Mouse (Mus musculus) ES-E14 (cell line): ENCODE measurements around the gene Gpd1.

Experiments used
- CHD2 ChIP-seq: IDR thresholded peaks from 2 replicates; pipeline ENCODE4 v1.6.1; 2014; ENCODE audit warnings: mild to moderate bottlenecking, low read depth, low read length, inconsistent platforms
- HCFC1 ChIP-seq: IDR thresholded peaks from 2 replicates; pipeline ENCODE4 v1.6.1; 2012; ENCODE audit warnings: low read length, inconsistent platforms, borderline replicate concordance; ENCODE audit not compliant: insufficient read depth
- MAFK ChIP-seq: IDR thresholded peaks from 2 replicates; pipeline ENCODE4 v1.6.1; 2014; ENCODE audit warnings: mild to moderate bottlenecking, low read depth, low read length, inconsistent platforms; ENCODE audit not compliant: insufficient read depth
- ZC3H11A ChIP-seq: IDR thresholded peaks from 2 replicates; pipeline ENCODE4 v1.6.1; 2012; ENCODE audit warnings: low read depth, mild to moderate bottlenecking, inconsistent platforms, low read length, borderline replicate concordance
- ZNF384 ChIP-seq: IDR thresholded peaks from 2 replicates; pipeline ENCODE4 v1.6.1; 2012; ENCODE audit warnings: low read depth, low read length, inconsistent platforms

DNA sequence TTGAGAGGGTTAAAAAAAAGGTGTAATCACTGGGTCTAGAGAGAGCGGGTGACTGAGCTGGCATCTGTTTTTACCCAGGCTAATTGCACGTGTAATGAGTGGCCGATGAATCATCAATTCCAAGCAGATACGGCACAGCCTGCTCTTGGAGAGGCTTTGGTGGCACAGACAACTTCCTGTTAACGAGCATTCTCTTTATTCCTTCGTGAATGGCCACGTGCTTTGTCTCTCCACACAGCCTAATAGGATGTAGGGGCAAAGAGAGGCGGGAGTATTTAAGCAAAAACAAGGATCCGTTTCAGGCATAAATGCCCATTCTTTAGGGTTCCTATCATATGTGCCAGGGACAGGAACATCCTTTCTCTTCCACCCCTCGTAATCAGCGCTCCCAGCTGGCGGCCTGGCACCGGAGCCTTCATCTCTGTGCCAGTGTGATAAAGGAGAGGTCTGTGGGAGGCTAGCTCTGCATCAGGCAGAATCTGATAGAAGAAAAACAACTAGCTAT lies 1.9 kb upstream of the Gpd1 start:
- TF ChIP-seq ZC3H11A: no peak
- no peak for TF ChIP-seq CHD2
- no peak for TF ChIP-seq HCFC1
- TF ChIP-seq MAFK: no peak
- TF ChIP-seq ZNF384: no peak
